Mouse (Mus musculus) CH12.LX (cell line): ENCODE data around the gene Rora. TPM values are rescaled to one million over a fixed set of nuclear protein-coding genes. Genes with fewer than 3 reads are reported as not detected.

Source experiments
- DNase-seq: peaks from one replicate; pipeline ENCODE4 v3.0.0-alpha.2; 2013; ENCODE audit errors: extremely low read depth
- H3K27ac ChIP-seq: 2 replicates; pipeline ENCODE4 v1.5.1; 2012; ENCODE audit warnings: low read depth, mild to moderate bottlenecking, control low read depth, moderate library complexity; ENCODE audit not compliant: insufficient read depth
- H3K27me3 ChIP-seq: replicated peaks from 2 replicates; pipeline ENCODE3; 2012; ENCODE audit warnings: inconsistent platforms
- H3K36me3 ChIP-seq, 2 experiments: replicated peaks in 1 of 2; 2 replicates each; pipeline versions ENCODE3 to v1.6.1; 2012; ENCODE audit warnings: inconsistent platforms in 1 of 2, low read length in 1 of 2, mild to moderate bottlenecking in 1 of 2, mixed read lengths in 1 of 2, moderate library complexity in 1 of 2; ENCODE audit not compliant: control insufficient read depth in 1 of 2, insufficient read depth in 1 of 2
- H3K4me1 ChIP-seq, 2 experiments: 2 replicates each; pipeline ENCODE4 v1.6.1; 2012; ENCODE audit warnings: inconsistent platforms in 1 of 2, moderate library complexity in 1 of 2; ENCODE audit not compliant: insufficient read depth in 2 of 2, control insufficient read depth in 1 of 2
- H3K4me2 ChIP-seq: 2 replicates; pipeline ENCODE4 v1.6.1; 2012; ENCODE audit warnings: low read depth, mild to moderate bottlenecking, control low read depth; ENCODE audit not compliant: poor library complexity, insufficient read depth, severe bottlenecking
- H3K4me3 ChIP-seq, 3 experiments: fragments of 150-350 bp in 1 of 3; sonication (generic) in 1 of 3; replicated peaks in 1 of 3; 2 replicates each; pipeline versions ENCODE3 to v1.5.1; 2011 to 2012; ENCODE audit warnings: low read depth in 2 of 3, low read length in 2 of 3, mild to moderate bottlenecking in 2 of 3, moderate library complexity in 2 of 3, control low read depth in 1 of 3, improper control_type of control experiment in 1 of 3, inconsistent platforms in 1 of 3, mixed read lengths in 1 of 3; ENCODE audit not compliant: poor library complexity in 1 of 3
- H3K79me2 ChIP-seq: replicated peaks from 2 replicates; pipeline ENCODE4 v1.6.1; 2012; ENCODE audit warnings: mild to moderate bottlenecking, moderate library complexity; ENCODE audit not compliant: control insufficient read depth, poor library complexity, insufficient read depth, severe bottlenecking; ENCODE audit errors: extremely low read depth
- H3K9ac ChIP-seq: 2 replicates; pipeline ENCODE4 v1.6.1; 2012; ENCODE audit warnings: low read depth, mild to moderate bottlenecking, control low read depth, moderate library complexity; ENCODE audit not compliant: insufficient read depth
- H3K9me3 ChIP-seq: replicated peaks from 2 replicates; pipeline ENCODE3; 2012; ENCODE audit warnings: low read length, inconsistent platforms, mixed read lengths
- BHLHE40 ChIP-seq: IDR thresholded peaks from 2 replicates; pipeline ENCODE4 v1.6.1; 2011; ENCODE audit warnings: mild to moderate bottlenecking, low read depth, low read length, improper control_type of control experiment
- CTCF ChIP-seq, 2 experiments: IDR thresholded peaks in 1 of 2; conservative IDR thresholded peaks in 1 of 2; 2 replicates each; pipeline ENCODE4 v1.5.1; 2011 to 2012; ENCODE audit warnings: low read depth in 2 of 2, low read length in 2 of 2, improper control_type of control experiment in 1 of 2, inconsistent platforms in 1 of 2, mild to moderate bottlenecking in 1 of 2, moderate library complexity in 1 of 2
- E2F4 ChIP-seq: IDR thresholded peaks from 2 replicates; pipeline ENCODE4 v1.6.1; 2011; ENCODE audit warnings: low read depth, low read length, improper control_type of control experiment; ENCODE audit not compliant: insufficient replicate concordance
- ETS1 ChIP-seq: conservative IDR thresholded peaks from 2 replicates; pipeline ENCODE4 v1.6.1; 2012; ENCODE audit warnings: low read depth, mild to moderate bottlenecking, inconsistent platforms, low read length, improper control_type of control experiment, moderate library complexity
- IRF4 ChIP-seq: IDR thresholded peaks from 2 replicates; pipeline ENCODE4 v1.6.1; 2014; ENCODE audit warnings: low read depth, mild to moderate bottlenecking, inconsistent platforms, low read length, improper control_type of control experiment
- JUN ChIP-seq: IDR thresholded peaks from 2 replicates; pipeline ENCODE4 v1.6.1; 2011; ENCODE audit warnings: low read depth, mild to moderate bottlenecking, low read length, improper control_type of control experiment, moderate library complexity; ENCODE audit not compliant: insufficient read depth
- KAT2A ChIP-seq: IDR thresholded peaks from 2 replicates; pipeline ENCODE4 v1.6.1; 2012; ENCODE audit warnings: low read length, improper control_type of control experiment, inconsistent platforms; ENCODE audit not compliant: insufficient replicate concordance
- MAZ ChIP-seq: IDR thresholded peaks from 2 replicates; pipeline ENCODE4 v1.6.1; 2012; ENCODE audit warnings: low read depth, mild to moderate bottlenecking, inconsistent platforms, low read length, improper control_type of control experiment, moderate library complexity
- MXI1 ChIP-seq: IDR thresholded peaks from 2 replicates; pipeline ENCODE4 v1.6.1; 2011; ENCODE audit warnings: mild to moderate bottlenecking, low read depth, low read length, improper control_type of control experiment
- MYC ChIP-seq: IDR thresholded peaks from 2 replicates; pipeline ENCODE4 v1.6.1; 2011; ENCODE audit warnings: low read depth, mild to moderate bottlenecking, improper control_type of control experiment, low read length
- NRF1 ChIP-seq: IDR thresholded peaks from 2 replicates; pipeline ENCODE4 v1.6.1; 2014; ENCODE audit warnings: low read depth, mild to moderate bottlenecking, inconsistent platforms, low read length, improper control_type of control experiment, moderate library complexity
- PAX5 ChIP-seq: IDR thresholded peaks from 2 replicates; pipeline ENCODE4 v1.6.1; 2012; ENCODE audit warnings: low read length, inconsistent platforms, mixed read lengths
- POLR2A ChIP-seq: IDR thresholded peaks from 2 replicates; pipeline ENCODE4 v1.6.1; 2011; ENCODE audit warnings: low read depth, mild to moderate bottlenecking, improper control_type of control experiment, low read length
- RAD21 ChIP-seq: IDR thresholded peaks from 2 replicates; pipeline ENCODE4 v1.6.1; 2011; ENCODE audit warnings: low read depth, mild to moderate bottlenecking, low read length, improper control_type of control experiment, moderate library complexity
- RCOR1 ChIP-seq: conservative IDR thresholded peaks from 2 replicates; pipeline ENCODE4 v1.6.1; 2012; ENCODE audit warnings: low read depth, mild to moderate bottlenecking, inconsistent platforms, low read length, improper control_type of control experiment
- SIN3A ChIP-seq: IDR thresholded peaks from 2 replicates; pipeline ENCODE4 v1.6.1; 2012; ENCODE audit warnings: low read length, improper control_type of control experiment, inconsistent platforms
- SMC3 ChIP-seq: IDR thresholded peaks from 2 replicates; pipeline ENCODE4 v1.6.1; 2011; ENCODE audit warnings: low read depth, low read length, improper control_type of control experiment
- TCF12 ChIP-seq: IDR thresholded peaks from 2 replicates; pipeline ENCODE4 v1.6.1; 2014; ENCODE audit warnings: low read depth, mild to moderate bottlenecking, inconsistent platforms, low read length, improper control_type of control experiment
- UBTF ChIP-seq: IDR thresholded peaks from 2 replicates; pipeline ENCODE4 v1.6.1; 2012; ENCODE audit warnings: low read depth, mild to moderate bottlenecking, inconsistent platforms, low read length, improper control_type of control experiment, moderate library complexity
- USF1 ChIP-seq: IDR thresholded peaks from 2 replicates; pipeline ENCODE4 v1.6.1; 2014; ENCODE audit warnings: low read depth, mild to moderate bottlenecking, inconsistent platforms, low read length, improper control_type of control experiment
- ZC3H11A ChIP-seq: IDR thresholded peaks from 2 replicates; pipeline ENCODE4 v1.6.1; 2012; ENCODE audit warnings: low read depth, mild to moderate bottlenecking, inconsistent platforms, low read length, improper control_type of control experiment
- dilution Hi-C: fragments of 300-500 bp; cut with MboI; formaldehyde crosslinking; loops from 2 replicates; pipeline ENCODE4 v1.14.3; 2020; ENCODE audit warnings: low sequenced_read_pairs; ENCODE audit not compliant: extremely low pct_unique_long_range_greater_than_20kb, extremely low pct_ligation_motif_present
- in situ Hi-C: fragments of 300-500 bp; cut with MboI; formaldehyde crosslinking; loops from 3 replicates; pipeline ENCODE4 v1.14.3; 2019; ENCODE audit warnings: low sequenced_read_pairs, low pct_ligation_motif_present, low pct_unique_long_range_greater_than_20kb, mixed read lengths
- polyA plus RNA-seq: library from polyadenylated mRNA; unstranded; fragments of >175 nt; gene quantifications from 2 replicates; pipeline ENCODE4 v1.2.1, GENCODE M21; 2012; ENCODE audit warnings: low read depth; ENCODE audit not compliant: insufficient read length
- total RNA-seq, 2 experiments: library from RNA; depleted of rRNA; stranded (reverse); fragments of 300-350 nt in 1 of 2; fragments of >200 nt in 1 of 2; gene quantifications; 2 replicates each; pipeline ENCODE4 v1.2.3; 2012 to 2014

Rora gene
- total and polyA plus RNA-seq, 3 experiments, result 0.36 to 0.66 (median 0.64) TPM

DNA sequence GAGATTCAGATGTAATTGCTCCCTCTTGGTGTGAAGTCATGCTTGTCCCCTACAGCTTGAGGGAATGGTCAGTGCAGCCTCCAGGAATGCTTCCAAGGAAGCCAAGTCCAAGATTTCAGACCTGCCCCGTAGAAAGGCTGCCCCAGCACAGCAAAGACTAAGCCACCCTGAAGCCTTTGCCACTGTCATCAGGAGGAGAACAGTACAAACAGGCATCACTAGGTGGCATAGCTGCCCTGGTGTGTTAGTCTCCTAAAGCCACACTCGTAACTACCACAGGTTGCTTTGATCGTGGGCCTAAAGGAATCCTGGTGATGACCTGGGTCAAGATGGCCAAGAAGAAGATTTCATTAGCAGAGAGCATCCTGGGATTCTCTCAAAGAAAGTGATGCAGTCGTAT, 176.3 kb downstream of the Rora start:
- Histone ChIP-seq H3K36me3 (no peaks in the 10 kb centered on the region), H3K79me2 (no peaks in the 10 kb centered on the region), H3K4me3 (no peak overlapping the region), H3K9ac (no peak overlapping the region), H3K27me3 (no peaks in the 10 kb centered on the region), H3K4me2 (no peak overlapping the region), H3K9me3 (peaks cover 36% of the 10 kb centered on the region), H3K4me1 (no peaks in the 10 kb centered on the region), H3K27ac (no peak overlapping the region)
- peak; percentile 6 for DNase-seq
- dilution Hi-C loops, result no loop called here
- TF ChIP-seq SMC3 (peak; percentile 4; the same call in 1 of the 2 replicates), RAD21 (peak; percentile 26), CTCF (conservative IDR thresholded peaks at IDR 0.05 in 1 of 2, IDR thresholded peaks at IDR 0.05 in 1 of 2; ENCODE audit: low read depth in 2 of 2, low read length in 2 of 2) (peak in 1 of 2 experiments; percentile 25; a peak in 2 of 4 replicates), MXI1 (no peak)
- in situ Hi-C loops, result no loop called here

- dilution Hi-C loops (no loop called here), in situ Hi-C loops (no loop called here)
- Histone ChIP-seq H3K9ac (no peak overlapping the region), H3K36me3 (no peaks in the 10 kb centered on the region), H3K4me1 (no peaks in the 10 kb centered on the region), H3K4me3 (no peak overlapping the region), H3K27me3 (no peaks in the 10 kb centered on the region), H3K27ac (no peak overlapping the region), H3K4me2 (no peak overlapping the region), H3K79me2 (no peaks in the 10 kb centered on the region), H3K9me3 (peaks cover 29% of the 10 kb centered on the region)
- TF ChIP-seq TCF12 (no peak), MAZ (no peak), POLR2A (no peak), USF1 (no peak), NRF1 (no peak), MYC (no peak), IRF4 (no peak), KAT2A (no peak), E2F4 (no peak), ETS1 (no peak), JUN (no peak), ZC3H11A (no peak), BHLHE40 (no peak), UBTF (no peak), RCOR1 (no peak), MXI1 (no peak), SIN3A (no peak), PAX5 (no peak)
- DNase-seq, result no peak
These were observed 179.7 kb downstream of the Rora start for GRCm38 (mm10) chr9:68833323-68833722.
